Mouse (Mus musculus) midbrain, postnatal 0 days (tissue): Measurements from ENCODE around the gene Mthfsd. TPM values are rescaled to one million over a fixed set of nuclear protein-coding genes. Genes with fewer than 3 reads are reported as not detected.
A peak's percentile ranks its signal among the peaks of the same experiment; 100 is the strongest.

ENCODE experiments used
- ATAC-seq: fragments of 200-750 bp; cut with Nextera tagmentation; 2 replicates; pipeline ENCODE4 v1.8.0; 2017; ENCODE audit warnings: moderate number of reproducible peaks, mild to moderate bottlenecking, moderate TSS enrichment, moderate library complexity; ENCODE audit not compliant: low FRiP score
- DNase-seq: peaks from one replicate; pipeline ENCODE4 v3.0.0-alpha.2; 2015; ENCODE audit warnings: low spot score
- H3K27ac ChIP-seq: fragments of 300-500 bp; sonication (generic); 2 replicates; pipeline ENCODE4 v1.5.1; 2014; ENCODE audit warnings: low read depth, mild to moderate bottlenecking, low read length, mixed read lengths
- H3K27me3 ChIP-seq: fragments of 300-500 bp; sonication (generic); 2 replicates; pipeline ENCODE4 v1.6.1; 2014; ENCODE audit warnings: low read length, control low read depth, mixed read lengths; ENCODE audit not compliant: insufficient read depth
- H3K36me3 ChIP-seq: fragments of 300-500 bp; sonication (generic); 2 replicates; pipeline ENCODE4 v1.6.1; 2014; ENCODE audit warnings: low read length, control low read depth, mixed read lengths; ENCODE audit not compliant: insufficient read depth
- H3K4me1 ChIP-seq: fragments of 300-500 bp; sonication (generic); 2 replicates; pipeline ENCODE4 v1.6.1; 2014; ENCODE audit warnings: mild to moderate bottlenecking, control low read depth, antibody characterized with exemption, low read length, mixed read lengths; ENCODE audit not compliant: insufficient read depth
- H3K4me2 ChIP-seq: fragments of 300-500 bp; sonication (generic); 2 replicates; pipeline ENCODE4 v1.6.1; 2014; ENCODE audit warnings: low read depth, mild to moderate bottlenecking, low read length, mixed read lengths; ENCODE audit not compliant: poor library complexity, severe bottlenecking
- H3K4me3 ChIP-seq: fragments of 300-500 bp; sonication (generic); 2 replicates; pipeline ENCODE4 v1.5.1; 2014; ENCODE audit warnings: low read depth, mild to moderate bottlenecking, low read length, moderate library complexity
- H3K9ac ChIP-seq: fragments of 300-500 bp; sonication (generic); replicated peaks from 2 replicates; pipeline ENCODE4 v1.6.1; 2014; ENCODE audit warnings: mild to moderate bottlenecking, low read length, moderate library complexity, mixed read lengths; ENCODE audit not compliant: poor library complexity, severe bottlenecking
- H3K9me3 ChIP-seq: fragments of 300-500 bp; sonication (generic); 2 replicates; pipeline ENCODE4 v1.6.1; 2016; ENCODE audit warnings: low read length, control low read depth
- CTCF ChIP-seq: IDR thresholded peaks from 2 replicates; pipeline ENCODE4 v1.5.1; 2016; ENCODE audit warnings: antibody characterized with exemption, mild to moderate bottlenecking
- WGBS: fragments of 180-500 bp; shearing (Covaris S2); extraction: QIAGEN DNeasy Blood & Tissue Kit; methylation state at CpG from one replicate; pipeline ENCODE4 v1.1.7; 2014; 5-methylcytosine and 5-hydroxymethylcytosine counted together
- polyA plus RNA-seq: library from polyadenylated mRNA; unstranded; fragments of >200 nt; fragmentation: Nextera tagmentation; extraction: Ambion mirVana; gene quantifications from 2 replicates; pipeline ENCODE4 v1.2.1, GENCODE M21; 2015
- total RNA-seq: library from RNA; depleted of rRNA; stranded (reverse); fragments of >200 nt; gene quantifications from 2 replicates; pipeline ENCODE4 v1.2.3, GENCODE M21; 2014

Gene Mthfsd
- total and polyA plus RNA-seq, 2 experiments from 2014 or later: 37.2 to 53.4 TPM

DNA sequence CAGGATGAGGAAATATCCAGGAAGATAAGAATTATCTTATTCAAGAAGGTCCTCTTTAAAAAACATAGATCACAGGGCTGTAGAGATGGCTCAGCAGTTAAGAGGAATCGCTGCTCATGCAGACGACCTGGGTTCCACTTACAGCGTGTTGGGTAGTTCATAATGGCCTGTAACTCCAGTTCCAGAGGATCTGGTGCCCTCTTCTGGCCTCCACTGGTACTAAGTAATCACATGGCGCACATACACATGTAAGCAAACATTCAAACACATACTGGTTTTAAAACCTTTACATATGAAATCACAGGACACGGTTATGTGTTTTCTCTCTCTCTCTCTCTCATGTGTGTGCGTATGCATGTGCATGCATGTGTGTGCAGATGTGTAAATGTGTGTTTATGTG lies 28.7 kb upstream of the Mthfsd start:
- Histone ChIP-seq H3K9ac (no peak overlapping the region), H3K27ac (no peak overlapping the region), H3K36me3 (no peaks in the 10 kb centered on the region), H3K4me3 (no peak overlapping the region), H3K9me3 (no peaks in the 10 kb centered on the region), H3K4me2 (no peak overlapping the region), H3K4me1 (no peaks in the 10 kb centered on the region), H3K27me3 (peaks cover 6% of the 10 kb centered on the region)
- WGBS: 93% methylated on average over 6 of the region's 6 CpGs
- DNase-seq (no peak), ATAC-seq (no peak)
- TF ChIP-seq CTCF: no peak

DNA sequence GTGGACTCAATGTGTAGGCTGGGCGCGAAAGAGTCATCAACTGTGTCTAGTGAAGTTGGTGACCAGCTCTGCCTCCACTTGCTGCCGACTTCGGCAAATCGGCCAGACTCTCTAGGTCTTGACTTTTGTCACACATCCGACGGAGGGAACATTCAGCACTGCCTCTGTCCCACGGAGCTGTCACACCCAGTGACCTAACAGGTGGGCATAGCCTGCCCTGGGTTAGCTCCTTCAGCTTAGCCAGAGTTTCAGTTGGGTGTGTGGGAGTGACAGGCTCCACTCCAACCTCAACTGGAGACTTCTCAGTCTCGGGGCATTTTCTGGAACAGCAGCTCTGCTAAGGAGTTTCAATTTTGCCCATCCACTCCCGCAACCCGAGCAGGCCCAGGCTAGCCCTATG lies 26.3 kb upstream of the Mthfsd start:
- H3K27me3 ChIP-seq: peaks cover 28% of the 10 kb centered on the region
- DNase-seq (no peak), ATAC-seq (no peak)
- H3K4me1 ChIP-seq: no peaks in the 10 kb centered on the region
- H3K27ac ChIP-seq: no peak overlapping the region
- no peak overlapping the region for H3K4me3 ChIP-seq
- no peak for TF ChIP-seq CTCF
- no peaks in the 10 kb centered on the region for H3K9me3 ChIP-seq
- no peak overlapping the region for H3K4me2 ChIP-seq
- 91% methylated on average over 11 of the region's 11 CpGs for WGBS
- H3K36me3 ChIP-seq: no peaks in the 10 kb centered on the region
- no peak overlapping the region for H3K9ac ChIP-seq

DNA sequence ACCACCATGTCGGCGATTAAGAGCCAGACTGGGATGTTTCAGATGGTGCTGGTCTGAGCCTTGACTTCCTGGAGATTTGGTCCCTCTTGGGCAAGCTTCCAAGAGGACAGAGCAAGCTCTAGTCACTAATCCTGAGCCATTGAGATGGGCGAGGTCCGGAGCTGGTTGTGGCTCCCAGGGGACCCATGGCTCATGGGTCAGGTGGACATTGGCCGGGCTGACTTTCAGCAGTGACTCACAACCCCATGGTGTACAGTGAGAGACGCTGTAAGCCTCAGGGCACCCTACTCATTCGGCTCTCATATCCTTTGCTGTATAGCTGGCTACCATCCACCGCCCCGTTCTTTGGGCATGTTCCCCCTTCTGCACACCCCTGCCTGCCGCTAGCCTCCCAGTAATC lies 25.9 kb upstream of the Mthfsd start:
- no peak overlapping the region for H3K9ac ChIP-seq
- ATAC-seq (no peak), DNase-seq (no peak)
- no peaks in the 10 kb centered on the region for H3K36me3 ChIP-seq
- peaks cover 31% of the 10 kb centered on the region for H3K27me3 ChIP-seq
- no peak overlapping the region for H3K4me3 ChIP-seq
- no peak for TF ChIP-seq CTCF
- H3K27ac ChIP-seq: no peak overlapping the region
- no peak overlapping the region for H3K4me2 ChIP-seq
- 91% methylated on average over 10 of the region's 10 CpGs for WGBS
- H3K9me3 ChIP-seq: no peaks in the 10 kb centered on the region
- no peaks in the 10 kb centered on the region for H3K4me1 ChIP-seq

DNA sequence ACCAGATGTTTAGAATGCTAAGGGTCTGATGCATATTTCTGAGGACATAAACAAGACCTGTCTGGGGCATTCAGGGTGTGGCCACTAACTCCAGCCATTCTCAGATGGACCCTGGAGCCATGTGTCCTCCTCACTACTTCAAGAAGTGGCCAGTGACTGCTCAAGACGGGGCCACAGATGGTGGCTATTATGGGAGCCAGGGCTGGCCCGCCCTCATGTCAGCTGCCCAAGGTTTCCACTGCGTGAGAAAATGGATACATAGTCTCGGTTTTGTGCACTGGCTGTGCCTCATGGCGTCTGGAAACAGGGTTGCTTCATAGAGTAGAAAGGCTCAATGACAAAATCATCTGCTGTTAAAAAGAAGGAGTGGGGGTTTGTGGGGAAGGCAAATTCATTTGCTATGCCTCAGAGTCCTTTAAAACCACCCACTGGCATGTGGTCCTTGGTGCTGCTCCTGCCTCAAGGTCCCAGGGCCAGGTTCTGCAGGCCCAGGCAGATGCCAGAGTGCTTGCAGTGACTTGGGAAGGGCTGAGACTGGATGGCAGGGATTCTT lies 24.8 kb upstream of the Mthfsd start:
- no peak for TF ChIP-seq CTCF
- no peak overlapping the region for H3K9ac ChIP-seq
- WGBS: 71% methylated on average over 5 of the region's 5 CpGs

DNA sequence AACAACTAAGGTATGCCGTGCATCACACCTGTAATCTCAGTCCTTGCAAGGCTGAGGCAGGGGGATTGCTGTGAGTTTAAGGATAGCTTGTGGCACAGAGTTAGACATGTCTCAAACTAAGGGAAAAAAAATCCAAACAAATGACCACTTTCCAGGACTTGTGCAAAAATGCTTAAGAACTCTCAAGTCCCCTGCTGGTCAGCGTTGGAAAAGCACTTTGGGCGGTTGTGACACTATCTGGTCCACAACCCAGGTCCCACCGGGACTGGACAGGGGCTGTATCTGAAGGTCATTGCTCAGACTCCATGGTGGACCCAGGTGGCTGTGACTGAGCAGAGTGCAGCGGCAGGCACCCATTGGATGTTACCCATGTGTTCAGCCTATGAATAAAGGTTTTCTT lies 22.3 kb upstream of the Mthfsd start:
- Histone ChIP-seq H3K9ac (no peak overlapping the region), H3K27ac (no peak overlapping the region), H3K4me1 (no peaks in the 10 kb centered on the region), H3K36me3 (no peaks in the 10 kb centered on the region), H3K27me3 (peaks cover 62% of the 10 kb centered on the region), H3K9me3 (no peaks in the 10 kb centered on the region), H3K4me2 (no peak overlapping the region), H3K4me3 (no peak overlapping the region)
- no peak for ATAC-seq
- peak; percentile 65 for TF ChIP-seq CTCF
- 41% methylated on average over 5 of the region's 5 CpGs for WGBS
- DNase-seq: peak; percentile 39

More for the DNA sequence above, 24.8 kb upstream of the Mthfsd start:
- Histone ChIP-seq H3K4me3 (no peak overlapping the region), H3K4me1 (no peaks in the 10 kb centered on the region), H3K27me3 (peaks cover 42% of the 10 kb centered on the region), H3K36me3 (no peaks in the 10 kb centered on the region), H3K27ac (no peak overlapping the region), H3K9me3 (no peaks in the 10 kb centered on the region), H3K4me2 (no peak overlapping the region)
- no peak for DNase-seq
- no peak for ATAC-seq

DNA sequence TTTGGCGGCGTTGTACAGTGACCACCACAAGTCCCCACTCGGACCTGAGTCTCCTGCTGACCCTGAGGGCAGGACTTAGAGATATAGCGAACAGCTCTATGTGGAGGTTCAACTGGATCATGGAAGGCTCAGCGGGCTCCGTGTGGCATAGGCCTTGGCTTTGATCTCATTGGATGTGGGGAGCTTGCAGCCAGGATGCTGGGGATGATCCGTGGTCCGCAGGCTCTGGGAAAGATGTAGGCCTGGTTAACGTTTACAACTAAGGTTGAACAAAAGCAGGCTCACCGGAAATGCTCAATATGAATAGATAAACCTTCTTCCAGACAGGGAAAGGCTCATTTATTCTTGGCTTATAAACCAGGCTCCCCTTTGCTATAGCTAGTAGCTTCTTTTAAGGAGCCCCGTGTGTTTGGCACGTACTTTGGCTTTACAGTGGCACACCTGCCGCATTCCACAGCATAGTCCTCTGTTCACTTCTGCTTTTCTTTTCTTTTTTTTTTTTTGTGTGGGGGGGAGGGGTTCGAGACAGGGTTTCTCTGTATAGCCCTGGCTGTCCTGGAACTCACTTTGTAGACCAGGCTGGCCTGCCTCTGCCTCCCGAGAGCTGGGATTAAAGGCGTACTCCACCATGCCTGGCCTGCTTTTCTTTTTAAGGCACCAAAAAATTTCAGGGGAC lies 21.2 kb upstream of the Mthfsd start:
- Histone ChIP-seq H3K4me2 (no peak overlapping the region), H3K4me3 (no peak overlapping the region), H3K27me3 (peaks cover 73% of the 10 kb centered on the region), H3K27ac (no peak overlapping the region), H3K36me3 (no peaks in the 10 kb centered on the region), H3K9me3 (no peaks in the 10 kb centered on the region), H3K4me1 (no peaks in the 10 kb centered on the region), H3K9ac (no peak overlapping the region)
- no peak for ATAC-seq
- no peak for DNase-seq
- WGBS: 17% methylated on average over 16 of the region's 16 CpGs
- TF ChIP-seq CTCF: no peak
